Mouse (Mus musculus) intestine, postnatal 0 days (tissue): ENCODE measurements at regions not wholly inside any gene's neighbourhood (a gene's known extent, or its start where the extent isn't known, plus 50 kb on each side); places are given as distances from the start of the nearest gene placed in this dataset.

Experiments
- ATAC-seq: fragments of 200-750 bp; cut with Nextera tagmentation; 2 replicates; pipeline ENCODE4 v1.8.0; 2017; ENCODE audit warnings: mild to moderate bottlenecking, moderate TSS enrichment, moderate library complexity
- H3K27ac ChIP-seq: fragments of 300-500 bp; sonication (generic); 2 replicates; pipeline ENCODE4 v1.5.1; 2014; ENCODE audit warnings: mild to moderate bottlenecking, low read depth, low read length, moderate library complexity
- H3K27me3 ChIP-seq: fragments of 300-500 bp; sonication (generic); replicated peaks from 2 replicates; pipeline ENCODE4 v1.6.1; 2014; ENCODE audit warnings: low read length, mixed read lengths; ENCODE audit not compliant: control insufficient read depth, insufficient read depth
- H3K36me3 ChIP-seq: fragments of 300-500 bp; sonication (generic); 2 replicates; pipeline ENCODE4 v1.6.1; 2014; ENCODE audit warnings: mild to moderate bottlenecking, moderate library complexity; ENCODE audit not compliant: control insufficient read depth, insufficient read depth
- H3K4me1 ChIP-seq: fragments of 300-500 bp; sonication (generic); replicated peaks from 2 replicates; pipeline ENCODE4 v1.6.1; 2014; ENCODE audit warnings: antibody characterized with exemption, low read length, mixed read lengths; ENCODE audit not compliant: control insufficient read depth, insufficient read depth
- H3K4me2 ChIP-seq: fragments of 300-500 bp; sonication (generic); replicated peaks from 2 replicates; pipeline ENCODE4 v1.6.1; 2014; ENCODE audit warnings: low read depth, mild to moderate bottlenecking, moderate library complexity
- H3K4me3 ChIP-seq: fragments of 300-500 bp; sonication (generic); 2 replicates; pipeline ENCODE4 v1.5.1; 2014; ENCODE audit warnings: low read depth, low read length
- H3K9ac ChIP-seq: fragments of 300-500 bp; sonication (generic); 2 replicates; pipeline ENCODE4 v1.6.1; 2014; ENCODE audit warnings: mild to moderate bottlenecking, low read depth, low read length
- H3K9me3 ChIP-seq: fragments of 300-500 bp; sonication (generic); 2 replicates; pipeline ENCODE4 v1.6.1; 2016; ENCODE audit warnings: mixed run types; ENCODE audit not compliant: control insufficient read depth
- CTCF ChIP-seq: sonication (generic); IDR thresholded peaks from 2 replicates; pipeline ENCODE4 v1.5.1; 2016; ENCODE audit warnings: low read depth, mild to moderate bottlenecking, control low read depth, antibody characterized with exemption, moderate library complexity
- WGBS: fragments of 180-500 bp; shearing (Covaris S2); extraction: QIAGEN DNeasy Blood & Tissue Kit; methylation state at CpG from one replicate; pipeline ENCODE4 v1.1.7; 2014; 5-methylcytosine and 5-hydroxymethylcytosine counted together

DNA sequence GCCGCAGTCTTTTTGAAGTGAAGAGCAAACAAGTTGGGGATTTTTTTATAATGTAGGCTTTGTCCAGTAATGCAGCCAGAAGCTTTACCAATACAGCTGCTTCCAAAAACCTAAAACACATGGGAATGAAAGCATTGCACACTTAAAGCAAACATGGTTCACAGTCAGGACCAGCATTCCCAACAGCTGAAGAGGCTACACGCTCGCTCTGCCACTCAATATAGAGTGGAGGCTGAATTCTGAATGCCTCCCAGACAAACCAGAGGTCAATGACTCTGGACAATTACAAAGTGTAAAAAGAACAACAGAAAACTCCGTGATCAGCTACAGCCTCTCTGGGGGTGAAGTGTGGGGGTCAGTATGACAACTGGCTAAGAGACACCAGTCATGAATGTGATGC is 416.1 kb downstream of the Efna5 start:
- Histone ChIP-seq H3K9me3 (no peaks in the 10 kb centered on the region), H3K27me3 (no peaks in the 10 kb centered on the region), H3K36me3 (no peaks in the 10 kb centered on the region), H3K4me3 (no peak overlapping the region), H3K4me1 (no peaks in the 10 kb centered on the region), H3K4me2 (no peak overlapping the region), H3K27ac (no peak overlapping the region), H3K9ac (no peak overlapping the region)
- no peak for ATAC-seq
- WGBS = 89% methylated on average over 4 of the region's 4 CpGs
- TF ChIP-seq CTCF = no peak

DNA sequence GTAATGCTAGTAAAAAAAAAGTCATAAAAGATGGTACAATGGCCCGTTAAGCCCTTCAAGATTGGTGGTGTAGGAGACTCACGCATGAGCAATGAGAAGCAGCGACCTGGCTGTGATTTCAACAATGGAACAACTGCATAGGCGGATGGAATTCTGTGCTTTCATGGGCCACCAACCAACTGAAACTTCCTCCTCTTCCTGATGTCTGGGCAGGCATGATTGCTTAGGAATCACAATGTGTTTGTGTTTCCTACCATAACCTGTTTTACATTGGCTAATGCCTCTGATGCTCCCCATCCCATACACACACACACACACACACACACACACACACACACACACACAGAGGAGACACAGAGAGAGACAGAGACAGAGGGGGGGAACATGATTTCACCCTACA is 416.9 kb downstream of the Efna5 start:
- no peaks in the 10 kb centered on the region for H3K27me3 ChIP-seq
- no peak overlapping the region for H3K27ac ChIP-seq
- no peak for ATAC-seq
- no peak for TF ChIP-seq CTCF
- H3K9me3 ChIP-seq = no peaks in the 10 kb centered on the region
- 85% methylated on average over 4 of the region's 4 CpGs for WGBS
- H3K4me2 ChIP-seq = no peak overlapping the region
- no peaks in the 10 kb centered on the region for H3K36me3 ChIP-seq
- H3K4me1 ChIP-seq = no peaks in the 10 kb centered on the region
- H3K4me3 ChIP-seq = no peak overlapping the region
- H3K9ac ChIP-seq = no peak overlapping the region

DNA sequence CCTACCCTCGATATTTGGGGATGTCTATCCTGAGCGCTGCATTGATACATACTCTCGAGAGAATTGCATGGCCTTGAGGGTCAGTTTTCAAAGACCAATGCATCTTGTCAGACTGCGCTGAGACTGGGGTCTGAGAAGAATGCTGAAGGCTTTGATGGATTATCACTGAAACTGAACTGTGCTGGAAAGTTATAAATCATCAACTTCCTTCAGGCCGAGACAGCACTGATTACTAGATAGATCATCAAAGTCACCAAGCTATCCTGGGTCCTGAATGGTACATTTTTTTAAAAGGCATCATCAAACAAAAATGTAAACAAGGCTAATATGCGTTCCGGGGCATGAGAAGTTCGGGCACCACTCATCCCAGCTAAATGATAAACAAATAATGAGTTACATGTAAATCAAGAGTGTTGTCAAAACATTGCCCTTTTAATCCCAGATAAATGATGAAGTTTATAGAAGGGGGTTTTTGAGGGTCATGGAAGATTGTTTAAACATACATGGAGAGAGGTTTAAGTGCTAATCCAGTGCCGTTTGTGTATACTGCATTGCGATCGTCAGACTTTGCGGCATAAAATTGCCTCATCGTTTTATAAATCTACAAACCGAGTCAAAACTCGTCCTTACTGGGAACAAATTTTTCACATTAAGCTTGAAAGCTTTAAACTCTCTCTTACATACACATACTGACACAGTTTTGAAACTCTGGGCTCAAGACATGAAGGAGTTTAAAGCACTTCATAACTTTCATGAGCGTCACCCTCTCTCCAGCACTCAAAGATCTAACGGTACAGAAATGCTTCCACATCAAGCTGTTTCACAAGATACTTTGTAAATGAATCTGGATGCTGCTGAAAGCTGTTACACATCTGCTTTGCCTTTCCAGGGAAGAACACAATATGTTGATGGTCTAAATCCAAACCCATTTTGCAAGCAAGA is 419.5 kb downstream of the Efna5 start:
- no peaks in the 10 kb centered on the region for H3K27me3 ChIP-seq
- no peak overlapping the region for H3K4me3 ChIP-seq
- H3K9me3 ChIP-seq = no peaks in the 10 kb centered on the region
- no peak overlapping the region for H3K4me2 ChIP-seq
- TF ChIP-seq CTCF = no peak
- H3K4me1 ChIP-seq = no peaks in the 10 kb centered on the region
- 34% methylated on average over 17 of the region's 17 CpGs for WGBS
- H3K36me3 ChIP-seq = no peaks in the 10 kb centered on the region
- ATAC-seq = no peak
- H3K9ac ChIP-seq = no peak overlapping the region
- no peak overlapping the region for H3K27ac ChIP-seq

DNA sequence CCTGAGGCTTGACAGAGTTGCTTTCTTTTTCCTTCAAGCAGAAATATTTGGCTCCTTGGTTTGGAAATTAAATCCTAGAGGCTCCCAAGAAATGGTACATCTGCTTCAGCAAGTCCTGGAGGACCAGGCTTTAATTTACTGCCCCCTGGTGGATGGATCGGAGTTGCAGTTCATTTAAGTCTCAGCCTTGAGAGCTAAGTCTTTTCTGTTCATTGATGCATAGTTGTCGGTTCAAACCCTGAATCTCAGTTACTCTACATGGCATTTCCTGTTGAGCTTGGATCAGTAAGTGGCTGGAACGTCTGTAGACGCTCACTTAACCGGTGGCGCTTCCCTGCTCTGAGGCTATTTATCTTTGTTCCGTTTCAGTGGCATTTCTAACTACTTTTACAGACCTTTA is 422.2 kb downstream of the Efna5 start:
- peak; percentile 77 for TF ChIP-seq CTCF
- H3K36me3 ChIP-seq = no peaks in the 10 kb centered on the region

DNA sequence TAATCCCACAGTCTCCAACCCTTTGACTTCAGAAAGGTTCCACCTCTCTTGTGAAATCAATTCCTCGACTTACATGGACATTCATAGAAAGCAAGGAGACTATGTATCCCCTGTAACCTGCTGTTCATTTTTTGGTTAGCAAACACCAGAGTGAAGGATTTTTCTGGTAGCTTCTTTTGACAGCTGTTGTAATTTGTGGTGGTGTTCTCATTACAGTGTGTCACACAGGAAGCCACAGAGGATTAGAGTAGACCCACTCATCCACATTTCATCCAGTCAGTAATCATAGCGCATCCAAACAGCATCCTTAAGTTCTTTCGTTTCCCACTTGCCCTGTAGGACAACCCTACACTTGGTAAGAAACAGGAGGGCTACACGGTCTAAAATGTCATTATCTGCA is 443.1 kb downstream of the Efna5 start:
- Histone ChIP-seq H3K9ac (no peak overlapping the region), H3K36me3 (no peaks in the 10 kb centered on the region), H3K4me1 (no peaks in the 10 kb centered on the region), H3K27ac (no peak overlapping the region), H3K4me3 (no peak overlapping the region), H3K9me3 (no peaks in the 10 kb centered on the region), H3K4me2 (no peak overlapping the region), H3K27me3 (no peaks in the 10 kb centered on the region)
- ATAC-seq = no peak
- no peak for TF ChIP-seq CTCF
- WGBS = 78% methylated on average over 4 of the region's 4 CpGs

More for the DNA sequence above, 422.2 kb downstream of the Efna5 start:
- H3K4me3 ChIP-seq = no peak overlapping the region
- WGBS = 51% methylated on average over 7 of the region's 7 CpGs
- no peaks in the 10 kb centered on the region for H3K4me1 ChIP-seq
- H3K9ac ChIP-seq = no peak overlapping the region
- H3K27me3 ChIP-seq = no peaks in the 10 kb centered on the region
- no peak overlapping the region for H3K27ac ChIP-seq
- H3K9me3 ChIP-seq = no peaks in the 10 kb centered on the region
- ATAC-seq = no peak
- no peak overlapping the region for H3K4me2 ChIP-seq

DNA sequence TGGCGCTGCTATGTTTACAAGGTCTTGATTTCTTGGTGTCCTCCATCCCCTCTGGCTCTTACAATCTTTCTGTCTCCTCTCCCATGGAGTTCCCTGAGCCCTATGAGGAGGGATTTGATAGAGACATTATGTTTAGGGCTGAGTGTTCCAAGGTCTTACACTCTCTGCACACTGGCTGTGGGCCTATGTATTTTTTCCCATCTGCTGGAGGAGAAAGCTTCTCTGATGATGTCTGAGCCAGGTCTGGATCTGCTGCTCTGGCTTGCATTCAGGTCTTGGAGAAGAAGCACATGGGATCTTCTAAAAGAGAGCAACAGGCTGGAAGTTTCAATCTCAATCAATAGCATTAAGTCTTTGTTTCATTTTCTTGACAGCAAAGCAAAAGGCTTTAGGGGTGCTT is 445.1 kb downstream of the Efna5 start:
- ATAC-seq = no peak
- 71% methylated on average over 1 of the region's 1 CpGs for WGBS
- H3K4me2 ChIP-seq = no peak overlapping the region

More for the DNA sequence above, 445.1 kb downstream of the Efna5 start:
- H3K27ac ChIP-seq = no peak overlapping the region
- no peak for TF ChIP-seq CTCF
- no peaks in the 10 kb centered on the region for H3K36me3 ChIP-seq
- H3K9ac ChIP-seq = no peak overlapping the region
- no peaks in the 10 kb centered on the region for H3K27me3 ChIP-seq
- H3K4me1 ChIP-seq = no peaks in the 10 kb centered on the region
- no peak overlapping the region for H3K4me3 ChIP-seq
- H3K9me3 ChIP-seq = no peaks in the 10 kb centered on the region
